ENCODE assay signal across 26 mouse cellular contexts in the genomic region with DNA sequence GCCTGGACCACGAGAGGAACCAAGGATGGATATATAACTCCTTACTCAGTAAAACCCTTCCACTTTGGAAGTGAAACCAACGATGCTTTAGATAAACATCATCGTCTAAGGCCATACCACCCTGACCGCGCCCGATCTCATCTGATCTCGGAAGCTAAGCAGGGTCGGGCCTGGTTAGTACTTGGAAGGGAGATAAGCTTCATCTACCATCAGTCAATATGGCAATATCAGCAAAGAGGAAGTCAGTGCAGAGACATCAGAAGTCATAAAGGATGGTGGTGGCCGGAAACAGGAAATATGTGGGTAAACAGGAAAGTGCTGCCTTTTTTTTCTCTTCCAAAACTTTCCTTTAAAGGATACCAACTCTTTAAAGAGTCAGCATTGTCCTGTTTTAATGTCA.
DNase-seq lines count a peak whose midpoint lies in the region; ATAC-seq and TF ChIP-seq lines count a peak whose summit lies in the region.
"Had no signal": no experiment of that assay in that cellular context is flagged by ENCODE, and none has a peak within 500 bp of the region (broad histone marks: within the 10 kb centered on the region; RNA-seq: fewer than 3 reads in every experiment).

No protein-coding gene starts in this region.

- TF ChIP-seq EP300 in lung, postnatal 0 days (IDR thresholded peaks at IDR 0.05): peak; percentile 36; the same call in 1 of the 2 replicates

- no peaks in the 10 kb centered on the region for H3K9me3 ChIP-seq in lung, postnatal 0 days (ENCODE audit: low read length)
- H3K9me3 ChIP-seq: embryonic facial prominence, embryonic 10.5 days; embryonic facial prominence, embryonic 13.5 days; forebrain, embryonic 12.5 days; forebrain, embryonic 15.5 days; heart, embryonic 10.5 days; heart, embryonic 13.5 days; hindbrain, embryonic 12.5 days; hindbrain, embryonic 15.5 days; intestine, embryonic 15.5 days had no signal

- no peak for DNase-seq in lung, postnatal 0 days (ENCODE audit: low spot score)
- no peak for DNase-seq in lung, adult 18-20 months
- DNase-seq in 416B (ENCODE audit: low read depth): peak; percentile 74
- no peak for DNase-seq in adrenal gland, adult 18-20 months (ENCODE audit: low spot score in 2 of 2)
- DNase-seq: cerebellum, adult 18-20 months; cerebellum, adult 9-10 months; embryo, embryonic 11 days; gastrocnemius, postnatal 10 days; gastrocnemius, postnatal 36 days; heart, postnatal 14 days; heart, postnatal 4 days had no signal

- TF ChIP-seq CTCF in lung, postnatal 0 days (IDR thresholded peaks at IDR 0.05): no peak

- no peak overlapping the region for H3K4me3 ChIP-seq in lung, postnatal 0 days (ENCODE audit: low read depth, low read length)
- H3K4me3 ChIP-seq: embryonic facial prominence, embryonic 10.5 days; embryonic facial prominence, embryonic 13.5 days; erythroblast, embryonic 14.5 days; forebrain, embryonic 12.5 days; forebrain, embryonic 15.5 days; heart, adult 2 months; heart, embryonic 10.5 days; heart, embryonic 13.5 days; hindbrain, embryonic 12.5 days; hindbrain, embryonic 15.5 days; intestine, embryonic 15.5 days had no signal

- no peaks in the 10 kb centered on the region for H3K4me1 ChIP-seq in lung, postnatal 0 days (ENCODE audit: insufficient read depth, low read depth, low read length)
- H3K4me1 ChIP-seq: embryonic facial prominence, embryonic 10.5 days; embryonic facial prominence, embryonic 13.5 days; forebrain, embryonic 12.5 days; forebrain, embryonic 15.5 days; heart, embryonic 10.5 days; heart, embryonic 13.5 days; hindbrain, embryonic 12.5 days; hindbrain, embryonic 15.5 days; intestine, embryonic 15.5 days had no signal

- no peaks in the 10 kb centered on the region for H3K27me3 ChIP-seq in lung, postnatal 0 days (replicated peaks; ENCODE audit: insufficient read depth, low read length)
- H3K27me3 ChIP-seq: embryonic facial prominence, embryonic 13.5 days; forebrain, embryonic 12.5 days; forebrain, embryonic 15.5 days; heart, embryonic 13.5 days; hindbrain, embryonic 12.5 days; hindbrain, embryonic 15.5 days; intestine, embryonic 15.5 days had no signal

- 61% methylated on average over 9 of the region's 9 CpGs for WGBS in lung, postnatal 0 days

- no peak overlapping the region for H3K9ac ChIP-seq in lung, postnatal 0 days (replicated peaks; ENCODE audit: low read depth)
- H3K9ac ChIP-seq: embryonic facial prominence, embryonic 13.5 days; forebrain, embryonic 12.5 days; forebrain, embryonic 15.5 days; heart, embryonic 13.5 days; hindbrain, embryonic 12.5 days; hindbrain, embryonic 15.5 days; intestine, embryonic 15.5 days had no signal

- no peak overlapping the region for H3K27ac ChIP-seq in lung, postnatal 0 days (ENCODE audit: low read length)
- H3K27ac ChIP-seq: embryonic facial prominence, embryonic 10.5 days; embryonic facial prominence, embryonic 13.5 days; forebrain, embryonic 12.5 days; forebrain, embryonic 15.5 days; heart, adult 2 months; heart, embryonic 10.5 days; heart, embryonic 13.5 days; hindbrain, embryonic 12.5 days; hindbrain, embryonic 15.5 days; intestine, embryonic 15.5 days had no signal

- no peaks in the 10 kb centered on the region for H3K36me3 ChIP-seq in lung, postnatal 0 days (ENCODE audit: insufficient read depth, low read length)
- H3K36me3 ChIP-seq: embryonic facial prominence, embryonic 10.5 days; embryonic facial prominence, embryonic 13.5 days; forebrain, embryonic 12.5 days; forebrain, embryonic 15.5 days; heart, embryonic 10.5 days; heart, embryonic 13.5 days; hindbrain, embryonic 12.5 days; hindbrain, embryonic 15.5 days; intestine, embryonic 15.5 days had no signal

- no peak overlapping the region for H3K4me2 ChIP-seq in lung, postnatal 0 days (replicated peaks; ENCODE audit: low read depth, low read length)
- H3K4me2 ChIP-seq: embryonic facial prominence, embryonic 13.5 days; forebrain, embryonic 12.5 days; forebrain, embryonic 15.5 days; heart, embryonic 13.5 days; hindbrain, embryonic 12.5 days; hindbrain, embryonic 15.5 days; intestine, embryonic 15.5 days had no signal

- ATAC-seq in lung, postnatal 0 days: no peak; the same call in 1 of the 2 replicates
- ATAC-seq in common myeloid progenitor, adult 5-6 weeks (replicated peaks; ENCODE audit: low read depth, poor library complexity, severe bottlenecking): peak; percentile 96
- peak; percentile 83 for ATAC-seq in megakaryocyte progenitor cell, adult 5-6 weeks (replicated peaks; ENCODE audit: poor library complexity)
- no peak for ATAC-seq in inflammation-experienced regulatory T-cells, adult 6 months
- ATAC-seq: activated CD4-positive, CD25-positive, alpha-beta regulatory T cell, adult 4 months; forebrain, embryonic 15.5 days; intestine, embryonic 15.5 days had no signal

Comparison
In these comparisons a context has a peak if more than half of its experiments do, and no peak if none do; other contexts are left out.
1. ATAC-seq: peak in common myeloid progenitor, adult 5-6 weeks (single experiment) and megakaryocyte progenitor cell, adult 5-6 weeks (single experiment); none in lung, postnatal 0 days (single experiment) and inflammation-experienced regulatory T-cells, adult 6 months (single experiment).